Mouse (Mus musculus): Measurements from ENCODE around the gene Insm1.

GRCm38 (mm10) chr2:146247576-146247975 lies 25.9 kb downstream of the Insm1 start:
- no peak for TF ChIP-seq CTCF (IDR thresholded peaks at IDR 0.05; ENCODE audit: low read depth, low read length)
- no peak for TF ChIP-seq POLR2A (IDR thresholded peaks at IDR 0.05; ENCODE audit: borderline replicate concordance, low read depth, low read length)

Data from bone marrow macrophage, adult 2 months (primary cell).